Mouse (Mus musculus) intestine, embryonic 15.5 days (tissue): ENCODE data around the gene Efcc1. TPM values are rescaled to one million over a fixed set of nuclear protein-coding genes. Genes with fewer than 3 reads are reported as not detected.
A peak's percentile ranks its signal among the peaks of the same experiment; 100 is the strongest.

Source experiments
- ATAC-seq: fragments of 200-750 bp; cut with Nextera tagmentation; 2 replicates; pipeline ENCODE4 v1.8.0; 2017; ENCODE audit warnings: moderate TSS enrichment, moderate library complexity
- H3K27ac ChIP-seq: fragments of 300-500 bp; sonication (generic); 2 replicates; pipeline ENCODE4 v1.5.1; 2015; ENCODE audit warnings: mild to moderate bottlenecking, inconsistent platforms
- H3K27me3 ChIP-seq: fragments of 300-500 bp; sonication (generic); replicated peaks from 2 replicates; pipeline ENCODE4 v1.6.1; 2015; ENCODE audit warnings: inconsistent platforms
- H3K36me3 ChIP-seq: fragments of 300-500 bp; sonication (generic); 2 replicates; pipeline ENCODE4 v1.6.1; 2015; ENCODE audit warnings: inconsistent platforms
- H3K4me1 ChIP-seq: fragments of 300-500 bp; sonication (generic); replicated peaks from 2 replicates; pipeline ENCODE4 v1.6.1; 2015; ENCODE audit warnings: inconsistent platforms
- H3K4me2 ChIP-seq: fragments of 300-500 bp; sonication (generic); replicated peaks from 2 replicates; pipeline ENCODE4 v1.6.1; 2015; ENCODE audit warnings: mild to moderate bottlenecking, inconsistent platforms
- H3K4me3 ChIP-seq: fragments of 300-500 bp; sonication (generic); replicated peaks from 2 replicates; pipeline ENCODE4 v1.5.1; 2015; ENCODE audit warnings: inconsistent platforms
- H3K9ac ChIP-seq: fragments of 300-500 bp; sonication (generic); 2 replicates; pipeline ENCODE4 v1.6.1; 2015; ENCODE audit warnings: inconsistent platforms
- H3K9me3 ChIP-seq: fragments of 300-500 bp; sonication (generic); 2 replicates; pipeline ENCODE4 v1.6.1; 2016; ENCODE audit warnings: inconsistent platforms
- WGBS: fragments of 180-500 bp; shearing (Covaris S2); methylation state at CpG from one replicate; pipeline ENCODE4 v1.1.7; 2015; 5-methylcytosine and 5-hydroxymethylcytosine counted together
- polyA plus RNA-seq: library from polyadenylated mRNA; unstranded; fragments of >200 nt; fragmentation: Nextera tagmentation; extraction: Ambion mirVana; gene quantifications from 2 replicates; pipeline ENCODE4 v1.2.1, GENCODE M21; 2015

Efcc1 gene
- polyA plus RNA-seq, 1 experiment from 2014 or later, result 1.0 TPM

DNA sequence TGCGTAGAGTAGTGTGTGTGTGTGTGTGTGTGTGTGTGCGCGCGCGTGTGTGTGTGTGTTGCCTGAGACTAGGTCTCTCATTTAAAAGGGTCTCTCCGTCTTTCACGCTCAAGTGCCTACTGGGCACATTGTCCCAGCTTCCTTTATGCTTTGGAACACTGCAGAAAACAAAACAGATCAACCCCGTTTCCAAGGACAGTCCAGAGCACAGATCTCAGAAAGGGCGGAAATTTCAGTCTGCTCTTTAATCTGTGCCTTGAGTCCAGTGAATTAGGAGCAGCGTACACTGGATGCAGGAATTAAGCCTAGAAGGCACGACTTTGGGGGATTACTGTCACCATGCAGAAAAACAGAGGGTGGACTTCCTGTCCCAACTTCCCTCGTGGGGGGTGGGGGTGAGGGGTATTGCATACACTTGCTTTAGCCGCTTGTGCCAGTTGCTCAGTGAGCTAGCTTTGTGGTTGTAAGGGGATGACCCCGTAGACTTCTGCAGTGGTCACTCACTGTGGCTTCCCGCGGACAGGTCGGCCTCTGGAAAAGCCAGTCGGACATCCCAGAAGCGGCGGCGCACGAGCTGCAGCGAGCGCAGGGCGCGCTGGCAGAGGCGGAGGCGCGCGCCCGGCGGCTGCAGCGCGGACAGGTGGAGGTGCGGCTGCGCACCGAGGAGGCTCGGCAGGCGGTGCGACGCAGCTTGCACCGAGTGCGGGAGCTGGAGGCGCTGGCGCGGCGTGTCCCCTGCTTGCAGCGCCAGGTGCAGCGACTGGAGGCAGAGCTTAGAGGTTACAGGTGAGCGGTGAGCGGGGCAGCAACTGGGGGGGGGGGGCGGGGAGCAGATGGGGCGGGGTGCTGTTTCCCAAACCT, 1.7 kb downstream of the Efcc1 start:
- no peaks in the 10 kb centered on the region for H3K9me3 ChIP-seq
- H3K4me3 ChIP-seq, result peak overlapping the region; percentile 53
- 5% methylated on average over 52 of the region's 53 CpGs for WGBS
- peak; percentile 11; the same call in 1 of the 2 replicates for ATAC-seq
- H3K36me3 ChIP-seq, result no peaks in the 10 kb centered on the region
- H3K4me1 ChIP-seq, result peaks cover 24% of the 10 kb centered on the region
- H3K9ac ChIP-seq, result no peak overlapping the region
- H3K27me3 ChIP-seq, result peaks cover 45% of the 10 kb centered on the region
- H3K27ac ChIP-seq, result no peak overlapping the region
- H3K4me2 ChIP-seq, result peak overlapping the region; percentile 96

DNA sequence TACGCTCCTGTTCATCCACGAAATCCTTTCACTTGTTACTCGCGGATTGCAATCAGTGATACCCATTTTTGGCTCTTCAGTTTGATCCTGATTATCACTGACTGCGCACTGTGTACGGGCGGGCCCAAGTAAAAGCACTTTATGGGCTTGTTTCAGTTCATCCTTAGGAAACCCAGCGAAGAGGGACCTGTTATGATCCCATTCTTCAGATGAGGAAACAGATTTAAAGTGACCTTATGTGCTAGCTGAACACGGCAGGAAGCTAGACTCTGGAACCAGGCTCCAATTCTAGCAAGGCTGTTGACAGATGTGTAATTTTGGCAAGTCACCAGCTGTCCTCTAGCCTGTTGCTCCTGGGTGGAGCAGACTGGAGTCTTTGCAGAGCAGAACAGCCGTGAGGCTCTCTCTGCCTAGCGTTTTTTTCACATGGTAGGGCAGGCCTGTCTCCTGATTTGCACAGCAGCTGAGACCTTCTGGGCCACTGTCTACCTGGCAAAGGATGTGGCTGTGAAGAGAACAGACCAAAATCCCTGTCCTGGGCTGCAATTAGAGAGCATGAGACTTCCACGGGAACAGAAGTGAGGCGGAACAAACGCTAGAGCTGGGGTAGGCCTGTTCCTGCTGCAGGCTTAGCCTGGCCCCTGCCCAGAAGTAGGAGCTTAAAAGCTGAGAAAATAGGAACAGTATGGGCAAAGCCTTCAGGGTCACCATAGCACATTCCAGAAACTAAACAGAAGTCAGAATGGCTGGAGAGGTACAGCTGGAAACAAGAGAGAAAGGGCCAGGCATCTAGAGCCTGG, 2.7 kb downstream of the Efcc1 start:
- Histone ChIP-seq H3K27ac (peak overlapping the region; percentile 65), H3K4me2 (peak overlapping the region; percentile 96), H3K27me3 (peaks cover 45% of the 10 kb centered on the region), H3K4me3 (no peak overlapping the region), H3K9me3 (no peaks in the 10 kb centered on the region), H3K9ac (no peak overlapping the region), H3K36me3 (no peaks in the 10 kb centered on the region), H3K4me1 (peaks cover 24% of the 10 kb centered on the region)
- ATAC-seq, result 0 out of 2 replicates have a peak, but pooled peaks have one; percentile 11
- WGBS, result 39% methylated on average over 14 of the region's 14 CpGs

DNA sequence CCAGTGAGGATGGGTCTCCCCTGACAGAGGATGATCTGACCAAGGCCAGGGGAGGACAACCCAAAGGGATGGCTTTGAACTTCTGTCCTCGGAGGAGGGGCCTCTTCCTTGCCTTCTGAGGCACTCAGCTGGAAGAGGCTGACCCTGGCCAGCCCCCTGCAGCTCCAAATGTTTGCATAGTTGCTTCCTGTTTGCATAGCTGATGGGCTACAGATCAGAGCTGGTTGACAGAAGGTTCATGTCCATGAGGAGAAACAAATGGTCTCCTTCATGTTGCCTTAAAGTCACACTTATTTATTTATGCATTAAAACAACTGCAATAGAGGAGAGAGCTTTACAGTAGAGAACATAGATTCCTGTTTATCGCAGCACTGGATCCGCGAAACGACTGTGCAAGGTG, 3.5 kb downstream of the Efcc1 start:
- peak; percentile 52; the same call in 1 of the 2 replicates for ATAC-seq
- Histone ChIP-seq H3K27ac (0 out of 2 replicates have a peak overlapping the region, but pooled peaks have one; percentile 65), H3K4me2 (no peak overlapping the region), H3K9ac (no peak overlapping the region), H3K9me3 (no peaks in the 10 kb centered on the region), H3K36me3 (no peaks in the 10 kb centered on the region), H3K4me3 (no peak overlapping the region), H3K4me1 (peaks cover 24% of the 10 kb centered on the region), H3K27me3 (peaks cover 44% of the 10 kb centered on the region)
- WGBS, result 31% methylated on average over 5 of the region's 5 CpGs

DNA sequence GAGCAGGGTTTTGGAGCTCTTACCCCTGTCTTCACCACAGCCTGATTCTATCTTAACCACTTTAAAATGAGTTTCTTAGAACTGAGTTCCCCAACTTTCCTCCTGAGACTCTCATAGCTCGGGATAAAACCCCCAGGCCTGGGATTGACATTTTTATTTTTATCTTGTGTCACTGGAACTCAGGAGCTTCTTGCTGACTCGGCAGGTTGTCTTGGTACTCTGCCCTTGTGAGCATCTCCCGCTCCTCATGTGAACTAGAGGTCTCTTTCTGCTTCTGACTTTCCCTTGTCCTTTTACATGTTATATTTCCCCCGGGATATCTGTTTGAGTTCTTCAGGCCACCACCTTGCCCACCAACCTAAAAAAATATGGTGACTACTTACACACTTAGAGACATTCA, 6.3 kb downstream of the Efcc1 start:
- H3K27me3 ChIP-seq, result peaks cover 16% of the 10 kb centered on the region
- 78% methylated on average over 4 of the region's 4 CpGs for WGBS
- no peak overlapping the region for H3K4me3 ChIP-seq
- no peak overlapping the region for H3K9ac ChIP-seq
- no peaks in the 10 kb centered on the region for H3K9me3 ChIP-seq
- no peaks in the 10 kb centered on the region for H3K36me3 ChIP-seq
- no peak overlapping the region for H3K27ac ChIP-seq
- H3K4me2 ChIP-seq, result no peak overlapping the region
- peaks cover 8% of the 10 kb centered on the region for H3K4me1 ChIP-seq
- no peak for ATAC-seq

DNA sequence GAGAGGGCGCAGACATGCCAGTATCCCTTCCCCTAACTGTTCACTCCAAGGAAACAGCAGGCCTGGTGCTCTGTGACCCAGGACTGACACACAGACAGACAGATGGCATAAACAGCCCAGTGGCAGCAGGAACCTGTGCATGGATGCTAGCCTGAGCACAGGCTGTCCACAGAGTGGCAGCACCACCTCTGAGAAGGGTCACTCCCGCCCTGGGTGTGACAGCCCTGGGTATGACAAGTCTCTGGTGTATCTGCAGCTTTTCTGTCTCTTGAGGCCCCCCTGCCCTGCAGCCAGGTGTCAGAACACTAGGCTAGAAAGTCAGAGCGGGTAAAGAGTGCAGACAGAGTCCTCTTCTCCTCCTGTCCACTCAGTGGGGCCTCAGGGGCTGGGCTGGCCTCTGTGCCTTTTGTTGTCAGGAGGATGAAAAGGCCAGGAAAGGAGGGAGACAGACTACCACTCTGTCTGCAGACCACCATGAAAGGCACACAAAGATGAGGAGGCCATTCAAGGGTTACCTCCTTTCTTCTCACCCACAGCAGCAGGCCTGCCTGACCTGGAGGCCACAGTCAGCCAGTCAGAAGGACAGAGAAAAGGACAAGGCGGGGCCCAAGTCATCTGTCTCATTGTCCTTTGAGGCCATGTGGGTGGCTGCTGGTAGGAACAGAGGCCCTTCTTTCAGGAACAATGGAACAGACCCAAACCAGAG, 7.4 kb downstream of the Efcc1 start:
- no peak overlapping the region for H3K9ac ChIP-seq
- WGBS, result 65% methylated on average over 4 of the region's 4 CpGs

DNA sequence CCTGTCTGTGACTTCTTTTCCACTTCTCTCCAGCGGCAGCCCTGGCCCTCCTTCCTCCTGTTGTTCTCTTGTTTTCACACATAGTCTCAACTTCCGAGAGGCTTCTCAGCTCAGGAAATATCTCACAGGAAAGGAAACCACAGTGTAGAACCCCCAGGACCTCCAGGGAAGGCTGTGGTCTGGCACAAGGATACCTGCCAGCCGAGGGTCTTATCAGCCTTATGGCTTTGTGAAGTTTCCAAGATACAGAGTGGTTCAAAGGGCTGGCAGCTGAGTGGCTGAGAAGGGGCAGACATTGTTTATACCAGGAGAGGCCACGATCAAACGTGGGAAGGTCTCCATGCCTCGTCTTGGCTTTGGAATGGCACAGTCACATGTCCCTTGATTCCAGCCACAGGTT, 9.2 kb downstream of the Efcc1 start:
- Histone ChIP-seq H3K27me3 (no peaks in the 10 kb centered on the region), H3K27ac (no peak overlapping the region), H3K4me3 (no peak overlapping the region), H3K4me1 (no peaks in the 10 kb centered on the region; the same call in 1 of the 2 replicates), H3K36me3 (no peaks in the 10 kb centered on the region), H3K9ac (no peak overlapping the region), H3K9me3 (no peaks in the 10 kb centered on the region), H3K4me2 (no peak overlapping the region)
- no peak for ATAC-seq
- WGBS, result 37% methylated on average over 6 of the region's 6 CpGs

More for the DNA sequence above, 7.4 kb downstream of the Efcc1 start:
- Histone ChIP-seq H3K4me1 (no peaks in the 10 kb centered on the region; the same call in 1 of the 2 replicates), H3K27me3 (peaks cover 7% of the 10 kb centered on the region), H3K4me3 (no peak overlapping the region), H3K27ac (no peak overlapping the region), H3K36me3 (no peaks in the 10 kb centered on the region), H3K4me2 (no peak overlapping the region), H3K9me3 (no peaks in the 10 kb centered on the region)
- ATAC-seq, result no peak

DNA sequence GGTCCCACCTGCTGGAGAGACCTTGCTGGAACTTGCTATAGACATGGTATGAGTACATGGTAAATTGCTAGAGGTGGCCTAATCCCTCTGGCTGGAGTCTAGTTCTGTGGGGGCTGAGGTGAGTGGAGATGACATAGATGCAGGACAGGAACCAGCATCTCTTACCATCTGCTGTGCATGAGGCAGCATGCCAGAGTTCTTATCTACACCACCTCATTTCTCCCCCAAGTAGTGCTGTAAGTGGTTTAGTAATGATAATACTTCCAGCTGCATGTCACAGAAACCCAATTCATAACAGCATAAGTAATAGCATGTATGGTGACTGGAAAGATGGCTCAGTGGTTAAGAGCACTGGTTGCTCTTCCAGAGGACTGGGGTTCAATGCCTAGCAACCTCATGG, 9.8 kb downstream of the Efcc1 start:
- Histone ChIP-seq H3K9ac (no peak overlapping the region), H3K9me3 (no peaks in the 10 kb centered on the region), H3K4me1 (no peaks in the 10 kb centered on the region; the same call in 1 of the 2 replicates), H3K27me3 (no peaks in the 10 kb centered on the region), H3K27ac (no peak overlapping the region), H3K4me2 (no peak overlapping the region), H3K36me3 (no peaks in the 10 kb centered on the region), H3K4me3 (no peak overlapping the region)
- no peak for ATAC-seq

DNA sequence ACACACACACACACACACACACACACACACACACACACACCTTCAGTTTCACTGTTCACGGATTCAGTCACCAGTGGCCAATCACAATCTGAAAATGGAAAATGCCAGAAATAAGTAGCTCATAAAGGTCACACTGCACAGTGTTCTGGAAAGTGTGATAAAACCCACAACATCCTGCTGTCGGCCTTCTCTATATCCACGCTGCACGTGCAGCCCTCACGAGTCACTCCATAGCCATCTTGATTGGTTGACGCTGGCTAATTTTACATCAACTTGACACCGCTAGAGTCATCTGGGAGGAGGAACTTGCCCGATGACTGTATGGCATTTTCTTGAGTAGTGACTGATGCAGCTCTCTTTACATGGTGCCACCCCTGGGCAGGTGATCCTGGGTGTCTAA, 11.3 kb downstream of the Efcc1 start:
- Histone ChIP-seq H3K9me3 (no peaks in the 10 kb centered on the region), H3K9ac (no peak overlapping the region), H3K36me3 (no peaks in the 10 kb centered on the region), H3K4me3 (no peak overlapping the region), H3K27ac (no peak overlapping the region), H3K27me3 (no peaks in the 10 kb centered on the region), H3K4me2 (no peak overlapping the region), H3K4me1 (peaks cover 6% of the 10 kb centered on the region; the same call in 1 of the 2 replicates)
- ATAC-seq, result no peak
- 84% methylated on average over 8 of the region's 8 CpGs for WGBS

DNA sequence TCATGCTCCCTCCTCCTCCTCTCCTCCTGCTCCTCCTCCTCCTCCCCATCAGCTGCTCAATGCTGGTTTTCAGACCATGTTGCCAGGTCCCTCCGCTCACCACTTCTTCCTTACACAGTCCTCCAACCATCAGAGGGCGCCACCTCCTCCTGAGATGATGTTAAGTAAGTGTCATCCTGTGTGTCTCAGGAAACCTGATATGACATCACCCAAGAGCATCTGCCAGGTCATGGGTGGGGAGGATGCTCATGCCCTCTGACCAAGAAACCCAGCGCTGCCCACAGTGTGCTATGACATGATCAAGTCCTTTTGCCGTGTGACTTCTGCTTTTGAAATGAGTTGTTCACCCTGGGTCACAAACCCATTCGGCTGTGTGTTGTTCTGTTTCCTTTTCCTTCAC, 12.1 kb downstream of the Efcc1 start:
- Histone ChIP-seq H3K4me2 (no peak overlapping the region), H3K36me3 (no peaks in the 10 kb centered on the region), H3K27ac (no peak overlapping the region), H3K4me3 (no peak overlapping the region), H3K9me3 (no peaks in the 10 kb centered on the region), H3K27me3 (no peaks in the 10 kb centered on the region), H3K9ac (no peak overlapping the region), H3K4me1 (peaks cover 8% of the 10 kb centered on the region; the same call in 1 of the 2 replicates)
- no peak for ATAC-seq
- 79% methylated on average over 5 of the region's 5 CpGs for WGBS

DNA sequence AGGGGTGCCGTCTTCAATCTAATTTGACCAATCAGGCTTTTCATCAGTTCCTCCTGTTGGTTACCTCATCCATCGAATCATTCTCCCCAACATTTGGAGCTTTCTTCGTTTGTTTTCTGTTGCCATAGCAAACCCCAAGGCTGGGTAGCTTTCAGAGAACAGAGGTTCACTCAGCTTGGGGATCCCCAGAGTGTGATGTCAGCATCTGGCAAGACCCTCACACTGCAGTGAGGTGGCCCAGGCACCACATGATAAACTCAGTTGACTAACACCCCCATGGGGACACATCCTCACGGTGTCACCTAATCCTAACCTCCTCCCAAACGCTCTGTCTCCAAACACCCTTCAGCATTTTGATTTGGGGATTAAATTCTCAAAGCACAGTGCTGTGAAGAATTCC, 12.6 kb downstream of the Efcc1 start:
- Histone ChIP-seq H3K36me3 (no peaks in the 10 kb centered on the region), H3K27me3 (no peaks in the 10 kb centered on the region), H3K4me1 (peaks cover 8% of the 10 kb centered on the region; the same call in 1 of the 2 replicates), H3K4me2 (no peak overlapping the region), H3K4me3 (no peak overlapping the region), H3K9ac (no peak overlapping the region), H3K9me3 (no peaks in the 10 kb centered on the region), H3K27ac (no peak overlapping the region)
- no peak for ATAC-seq
- 79% methylated on average over 5 of the region's 5 CpGs for WGBS

DNA sequence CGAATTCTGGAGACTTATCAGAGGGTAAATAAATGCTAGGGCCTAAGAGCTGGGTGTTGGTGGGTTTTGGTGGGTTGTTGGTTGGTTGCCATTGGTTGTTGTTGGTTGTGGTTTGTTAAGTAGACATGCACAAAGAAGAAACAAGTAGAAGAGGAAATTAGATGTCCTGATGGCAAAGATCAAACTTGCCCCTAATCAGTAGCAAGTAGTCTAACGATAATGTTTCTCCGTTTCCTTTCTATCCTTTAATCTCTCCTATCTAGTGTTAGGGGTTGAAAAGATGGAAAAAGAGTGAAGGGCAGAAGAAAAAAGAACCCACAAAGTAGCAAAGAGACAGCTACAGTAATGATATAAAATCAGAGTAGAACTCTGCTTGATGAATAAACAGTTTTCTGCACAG, 14.0 kb downstream of the Efcc1 start:
- Histone ChIP-seq H3K4me1 (peaks cover 8% of the 10 kb centered on the region; the same call in 1 of the 2 replicates), H3K36me3 (no peaks in the 10 kb centered on the region), H3K9me3 (no peaks in the 10 kb centered on the region), H3K4me3 (no peak overlapping the region), H3K27me3 (no peaks in the 10 kb centered on the region), H3K4me2 (no peak overlapping the region), H3K9ac (no peak overlapping the region), H3K27ac (no peak overlapping the region)
- ATAC-seq, result no peak
- WGBS, result 86% methylated on average over 3 of the region's 3 CpGs

DNA sequence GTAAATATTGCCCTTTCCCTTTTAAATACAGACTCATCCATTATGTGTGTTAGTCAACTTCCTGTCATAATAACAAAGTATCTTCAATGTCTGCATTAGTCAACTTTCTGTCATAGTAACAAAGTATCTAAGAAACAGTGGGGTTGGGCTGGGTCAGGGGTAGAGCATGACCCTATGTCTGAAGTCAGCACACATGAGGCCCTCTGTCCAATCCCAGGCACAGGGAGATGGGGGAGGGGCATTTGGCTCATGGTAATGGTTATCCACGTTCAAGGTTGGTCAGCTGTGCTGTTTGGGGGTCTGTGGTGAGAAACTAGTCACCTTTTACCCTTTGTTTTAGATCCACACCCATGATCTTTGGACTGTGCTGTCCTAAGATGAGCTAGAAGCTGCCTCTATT, 14.6 kb downstream of the Efcc1 start:
- no peak for ATAC-seq
- Histone ChIP-seq H3K9ac (no peak overlapping the region), H3K36me3 (no peaks in the 10 kb centered on the region), H3K27ac (no peak overlapping the region), H3K9me3 (no peaks in the 10 kb centered on the region), H3K27me3 (no peaks in the 10 kb centered on the region), H3K4me2 (no peak overlapping the region), H3K4me1 (peaks cover 8% of the 10 kb centered on the region; the same call in 1 of the 2 replicates), H3K4me3 (no peak overlapping the region)
- 32% methylated on average over 1 of the region's 1 CpGs for WGBS
